24 mouse cellular contexts compared by ENCODE assay signal in the genomic region with DNA sequence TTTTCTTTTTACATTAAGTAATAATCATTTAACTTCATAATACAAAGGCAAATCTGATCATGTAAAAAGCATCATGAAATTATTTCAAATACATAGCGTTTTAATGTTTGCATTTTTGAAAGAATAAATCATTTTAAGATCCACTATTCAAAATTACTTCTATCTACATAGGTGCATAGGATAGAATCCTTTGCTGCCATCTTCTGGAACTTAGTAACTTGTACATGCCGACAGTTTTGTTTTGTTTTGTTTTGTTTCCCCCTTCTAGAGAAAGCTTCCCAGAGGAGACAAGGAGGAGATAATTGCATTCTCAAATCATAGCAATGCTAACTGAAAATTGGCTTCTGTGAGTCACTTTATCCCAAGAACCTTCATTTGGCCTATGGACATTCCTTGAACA. TPM values are rescaled to one million over a fixed set of nuclear protein-coding genes. Genes with fewer than 3 reads are reported as not detected.
DNase-seq lines count a peak whose midpoint lies in the region; ATAC-seq and TF ChIP-seq lines count a peak whose summit lies in the region.
"Had no signal": no experiment of that assay in that cellular context is flagged by ENCODE, and none has a peak within 500 bp of the region (broad histone marks: within the 10 kb centered on the region; RNA-seq: fewer than 3 reads in every experiment).

No protein-coding gene starts in this region.

- no peak overlapping the region for H3K4me3 ChIP-seq in heart, adult 2 months
- H3K4me3 ChIP-seq in limb, embryonic 14.5 days (replicated peaks; ENCODE audit: low read length): no peak overlapping the region
- no peak overlapping the region for H3K4me3 ChIP-seq in limb, embryonic 10.5 days
- H3K4me3 ChIP-seq in E14TG2a.4 (replicated peaks; ENCODE audit: low read length): no peak overlapping the region
- H3K4me3 ChIP-seq: forebrain, embryonic 13.5 days; lung, embryonic 15.5 days; megakaryocyte, embryonic 14.5 days; neural tube, embryonic 15.5 days; stomach, embryonic 15.5 days had no signal

- H3K9me3 ChIP-seq in limb, embryonic 14.5 days (ENCODE audit: control insufficient read depth, low read length): no peaks in the 10 kb centered on the region
- H3K9me3 ChIP-seq in limb, embryonic 10.5 days (replicated peaks): no peaks in the 10 kb centered on the region
- peaks cover 12% of the 10 kb centered on the region; the same call in 1 of the 2 replicates for H3K9me3 ChIP-seq in E14TG2a.4 (ENCODE audit: low read length)
- H3K9me3 ChIP-seq: forebrain, embryonic 13.5 days; lung, embryonic 15.5 days; megakaryocyte, embryonic 14.5 days; neural tube, embryonic 15.5 days; stomach, embryonic 15.5 days had no signal

- intact Hi-C loops in heart, adult 2 months (cut with DNase I): loop anchor here (5.0 to 10.0 kb wide), 2 partner anchors 303 to 416 kb away; partner anchors contain the start of gene Ctso
- intact Hi-C loops in left cerebral cortex, postnatal 4 days (cut with DNase I): no loop called here

- no peak for TF ChIP-seq EP300 in heart, adult 2 months (IDR thresholded peaks at IDR 0.05; ENCODE audit: insufficient read depth, low read depth, low read length)

- TF ChIP-seq CTCF in heart, adult 2 months (IDR thresholded peaks at IDR 0.05): peak; percentile 63
- 0 out of 2 replicates have a peak, but pooled peaks have one; percentile 4 for TF ChIP-seq CTCF in E14TG2a.4 (conservative IDR thresholded peaks at IDR 0.05; ENCODE audit: low read length)

- H3K36me3 ChIP-seq in heart, adult 2 months (ENCODE audit: control insufficient read depth, insufficient read depth, low read length): no peaks in the 10 kb centered on the region
- no peaks in the 10 kb centered on the region for H3K36me3 ChIP-seq in limb, embryonic 14.5 days (ENCODE audit: control insufficient read depth, insufficient read depth, low read length)
- H3K36me3 ChIP-seq in limb, embryonic 10.5 days: no peaks in the 10 kb centered on the region
- no peaks in the 10 kb centered on the region for H3K36me3 ChIP-seq in E14TG2a.4 (ENCODE audit: insufficient read depth, low read length)
- H3K36me3 ChIP-seq: lung, embryonic 15.5 days; neural tube, embryonic 15.5 days; stomach, embryonic 15.5 days had no signal

- H3K79me2 ChIP-seq in heart, adult 2 months (replicated peaks; ENCODE audit: control insufficient read depth, insufficient read depth, low read length): no peaks in the 10 kb centered on the region

- H3K27ac ChIP-seq in heart, adult 2 months: no peak overlapping the region
- no peak overlapping the region for H3K27ac ChIP-seq in limb, embryonic 14.5 days (replicated peaks; ENCODE audit: low read depth, low read length)
- H3K27ac ChIP-seq in limb, embryonic 10.5 days: no peak overlapping the region
- H3K27ac ChIP-seq: forebrain, embryonic 13.5 days; neural tube, embryonic 15.5 days; stomach, embryonic 15.5 days had no signal

- DNase-seq in heart, adult 2 months: no peak
- DNase-seq in heart, adult 11 months: no peak
- DNase-seq in limb, embryonic 14.5 days (ENCODE audit: low spot score): peak; percentile 46
- DNase-seq in limb, embryonic 10.5 days (ENCODE audit: low spot score): no peak
- DNase-seq in embryo, embryonic 10.5 days (ENCODE audit: low spot score): peak; percentile 17
- DNase-seq in urinary bladder, postnatal 25 days (ENCODE audit: low spot score): no peak
- no peak for DNase-seq in left cerebral cortex, postnatal 4 days
- DNase-seq: adrenal gland, postnatal 25 days; cerebellum, postnatal 25 days; gastrocnemius, postnatal 10 days; heart, postnatal 4 days; kidney, adult 2 months; kidney, postnatal 4 days; spleen, adult 18-20 months; thymus, postnatal 25 days had no signal

- no peaks in the 10 kb centered on the region for H3K27me3 ChIP-seq in heart, adult 2 months (ENCODE audit: control insufficient read depth, insufficient read depth, low read length)
- no peaks in the 10 kb centered on the region for H3K27me3 ChIP-seq in limb, embryonic 14.5 days (ENCODE audit: control insufficient read depth, insufficient read depth, low read length)
- H3K27me3 ChIP-seq in limb, embryonic 10.5 days (ENCODE audit: low read depth, poor library complexity, severe bottlenecking): no peaks in the 10 kb centered on the region
- H3K27me3 ChIP-seq in E14TG2a.4 (ENCODE audit: insufficient read depth, low read length): no peaks in the 10 kb centered on the region
- H3K27me3 ChIP-seq: forebrain, embryonic 13.5 days; lung, embryonic 15.5 days; megakaryocyte, embryonic 14.5 days; neural tube, embryonic 15.5 days; stomach, embryonic 15.5 days had no signal

- H3K4me1 ChIP-seq in heart, adult 2 months (ENCODE audit: control insufficient read depth, insufficient read depth, low read length): no peaks in the 10 kb centered on the region
- H3K4me1 ChIP-seq in limb, embryonic 14.5 days (ENCODE audit: control insufficient read depth, insufficient read depth, low read length): no peaks in the 10 kb centered on the region
- H3K4me1 ChIP-seq in limb, embryonic 10.5 days: no peaks in the 10 kb centered on the region
- no peaks in the 10 kb centered on the region for H3K4me1 ChIP-seq in E14TG2a.4 (replicated peaks; ENCODE audit: low read depth, low read length)
- H3K4me1 ChIP-seq: forebrain, embryonic 13.5 days; neural tube, embryonic 15.5 days; stomach, embryonic 15.5 days had no signal

- no peak overlapping the region for H3K4me2 ChIP-seq in limb, embryonic 14.5 days (replicated peaks; ENCODE audit: low read depth, low read length, severe bottlenecking)
- H3K4me2 ChIP-seq: forebrain, embryonic 13.5 days; heart, embryonic 11.5 days; lung, embryonic 15.5 days; neural tube, embryonic 15.5 days; stomach, embryonic 15.5 days had no signal

- WGBS in heart, adult 2 months: 22% methylated on average over 2 of the region's 2 CpGs
- 45% methylated on average over 2 of the region's 2 CpGs for WGBS in limb, embryonic 14.5 days
- 42% methylated on average over 2 of the region's 2 CpGs for WGBS in limb, embryonic 10.5 days

- no peak for ATAC-seq in limb, embryonic 14.5 days (ENCODE audit: low FRiP score, low read depth)
- ATAC-seq: activated CD4-positive, CD25-positive, alpha-beta regulatory T cell, adult 4 months; CD4-positive, CD25-positive, alpha-beta regulatory T cell, adult 4 months; forebrain, embryonic 13.5 days had no signal

- no peak for TF ChIP-seq POLR2A in heart, adult 2 months (IDR thresholded peaks at IDR 0.05; ENCODE audit: insufficient read depth, low read depth, low read length)
- TF ChIP-seq POLR2A in limb, embryonic 14.5 days (IDR thresholded peaks at IDR 0.05; ENCODE audit: borderline replicate concordance, extremely low read depth, insufficient read depth, insufficient read length): no peak

- H3K9ac ChIP-seq in heart, adult 2 months (ENCODE audit: low read depth, low read length): no peak overlapping the region
- no peak overlapping the region for H3K9ac ChIP-seq in limb, embryonic 14.5 days (ENCODE audit: low read depth, low read length, severe bottlenecking)
- H3K9ac ChIP-seq: forebrain, embryonic 13.5 days; lung, embryonic 15.5 days; neural tube, embryonic 15.5 days; stomach, embryonic 15.5 days had no signal

RNA-seq across cellular contexts. Expression of gene Map9, which starts 7.5 kb away (rescaled TPM):
- 1 to 10 TPM; 1.1 to 2.1 TPM for total RNA-seq in heart, adult 2 months (2021)
- polyA plus RNA-seq in heart, adult 2 months (2012; rRNA removed): 0.62 and 0.82 TPM in 2 replicates
- 3.2 and 3.6 TPM in 2 replicates for polyA plus RNA-seq in limb, embryonic 14.5 days (2012; rRNA removed)
- 7.6 and 9.1 TPM in 2 replicates for polyA plus RNA-seq in limb, embryonic 14.5 days (2014; fragmentation: Nextera tagmentation; extraction: Ambion mirVana)
- polyA plus RNA-seq in limb, embryonic 10.5 days (2016; fragmentation: Nextera tagmentation; extraction: Ambion mirVana): 5.7 and 6.5 TPM in 2 replicates
- 100 to 1,000 TPM; 145 to 155 TPM for total RNA-seq in left cerebral cortex, postnatal 4 days (2021)

Comparison
In these comparisons a context has a peak if more than half of its experiments do, and no peak if none do; other contexts are left out.
1. DNase-seq: peak in limb, embryonic 14.5 days (single experiment) and embryo, embryonic 10.5 days (single experiment); none in heart, adult 2 months (0 of 2), heart, adult 11 months (single experiment), limb, embryonic 10.5 days (single experiment), urinary bladder, postnatal 25 days (single experiment) and left cerebral cortex, postnatal 4 days (single experiment).